Mouse (Mus musculus) lung, embryonic 14.5 days (tissue): ENCODE results near the gene Slx1b. TPM values are rescaled to one million over a fixed set of nuclear protein-coding genes. Genes with fewer than 3 reads are reported as not detected.
A peak's percentile ranks its signal among the peaks of the same experiment; 100 is the strongest.

Experiments used
- ATAC-seq: fragments of 200-750 bp; cut with Nextera tagmentation; 2 replicates; pipeline ENCODE4 v1.8.0; 2017; ENCODE audit warnings: mild to moderate bottlenecking, moderate TSS enrichment, moderate library complexity; ENCODE audit not compliant: insufficient read depth
- DNase-seq: peaks from one replicate; pipeline ENCODE4 v3.0.0-alpha.2; 2015
- H3K27ac ChIP-seq: fragments of 300-500 bp; sonication (generic); 2 replicates; pipeline ENCODE4 v1.5.1; 2014; ENCODE audit warnings: low read depth, mild to moderate bottlenecking, moderate library complexity
- H3K27me3 ChIP-seq: fragments of 300-500 bp; sonication (generic); 2 replicates; pipeline ENCODE4 v1.6.1; 2014; ENCODE audit warnings: low read length, control low read depth; ENCODE audit not compliant: insufficient read depth
- H3K36me3 ChIP-seq: fragments of 300-500 bp; sonication (generic); 2 replicates; pipeline ENCODE4 v1.6.1; 2014; ENCODE audit warnings: control low read depth; ENCODE audit not compliant: insufficient read depth
- H3K4me1 ChIP-seq: fragments of 300-500 bp; sonication (generic); 2 replicates; pipeline ENCODE4 v1.6.1; 2014; ENCODE audit warnings: antibody characterized with exemption, control low read depth; ENCODE audit not compliant: insufficient read depth
- H3K4me2 ChIP-seq: fragments of 300-500 bp; sonication (generic); 2 replicates; pipeline ENCODE4 v1.6.1; 2014; ENCODE audit warnings: mild to moderate bottlenecking
- H3K4me3 ChIP-seq: fragments of 300-500 bp; sonication (generic); 2 replicates; pipeline ENCODE4 v1.5.1; 2014; ENCODE audit warnings: low read depth, low read length
- H3K9ac ChIP-seq: fragments of 300-500 bp; sonication (generic); 2 replicates; pipeline ENCODE4 v1.6.1; 2014
- H3K9me3 ChIP-seq: fragments of 300-500 bp; sonication (generic); 2 replicates; pipeline ENCODE4 v1.6.1; 2016; ENCODE audit warnings: low read depth, low read length, control low read depth
- CTCF ChIP-seq: IDR thresholded peaks from 2 replicates; pipeline ENCODE4 v1.5.1; 2016; ENCODE audit warnings: antibody characterized with exemption, low read depth
- WGBS: fragments of 180-500 bp; shearing (Covaris S2); extraction: QIAGEN DNeasy Blood & Tissue Kit; methylation state at CpG from one replicate; pipeline ENCODE4 v1.1.7; 2014; 5-methylcytosine and 5-hydroxymethylcytosine counted together
- polyA plus RNA-seq: library from polyadenylated mRNA; unstranded; fragments of >200 nt; fragmentation: Nextera tagmentation; extraction: Ambion mirVana; gene quantifications from 2 replicates; pipeline ENCODE4 v1.2.1, GENCODE M21; 2014

Gene Slx1b
- polyA plus RNA-seq, 1 experiment from 2014 or later, result 8.9 TPM

DNA sequence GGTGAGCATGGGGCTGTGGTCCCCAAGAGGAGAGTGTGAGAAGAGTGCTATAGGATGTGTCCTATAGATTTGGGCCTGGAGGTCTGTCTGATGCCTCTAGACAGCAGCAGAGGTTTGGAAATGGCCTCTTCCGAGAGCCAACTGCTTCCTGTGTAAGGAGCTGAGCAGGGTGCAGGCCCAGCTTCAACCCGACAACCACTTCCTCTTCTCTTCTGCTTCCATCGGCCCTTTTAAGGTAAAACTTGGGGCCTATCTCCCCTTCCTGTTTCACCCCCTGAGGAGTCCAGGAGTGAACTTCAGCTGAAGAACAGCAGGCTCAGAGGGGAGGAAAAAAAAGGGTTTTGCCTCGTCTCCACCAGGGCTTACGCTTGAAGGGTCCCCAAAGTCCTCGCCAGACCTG is 6.8 kb upstream of the Slx1b start:
- DNase-seq (no peak), ATAC-seq (no peak)
- 66% methylated on average over 6 of the region's 6 CpGs for WGBS
- H3K27me3 ChIP-seq, result peaks cover 19% of the 10 kb centered on the region; the same call in 1 of the 2 replicates
- H3K4me1 ChIP-seq, result no peaks in the 10 kb centered on the region; the same call in 1 of the 2 replicates
- no peak overlapping the region for H3K9ac ChIP-seq
- H3K9me3 ChIP-seq, result no peaks in the 10 kb centered on the region
- H3K4me2 ChIP-seq, result no peak overlapping the region
- H3K27ac ChIP-seq, result no peak overlapping the region
- H3K36me3 ChIP-seq, result no peaks in the 10 kb centered on the region
- no peak for TF ChIP-seq CTCF
- no peak overlapping the region for H3K4me3 ChIP-seq

GRCm38 (mm10) chr7:126701559-126702357 is 6.2 kb upstream of the Slx1b start:
- Histone ChIP-seq H3K9me3 (no peaks in the 10 kb centered on the region), H3K27me3 (peaks cover 19% of the 10 kb centered on the region; the same call in 1 of the 2 replicates), H3K36me3 (no peaks in the 10 kb centered on the region), H3K4me3 (no peak overlapping the region), H3K4me2 (peak overlapping the region; percentile 38), H3K4me1 (peaks cover 1% of the 10 kb centered on the region), H3K27ac (no peak overlapping the region), H3K9ac (peak overlapping the region; percentile 32; the same call in 1 of the 2 replicates)
- 54% methylated on average over 24 of the region's 24 CpGs for WGBS
- ATAC-seq, result peak; percentile 7; the same call in 1 of the 2 replicates
- no peak for DNase-seq
- no peak for TF ChIP-seq CTCF

GRCm38 (mm10) chr7:126701070-126701469 is 5.5 kb upstream of the Slx1b start:
- H3K9ac ChIP-seq, result 0 out of 2 replicates have a peak overlapping the region, but pooled peaks have one; percentile 32
- ATAC-seq (peak; percentile 53), DNase-seq (peak; percentile 95)
- TF ChIP-seq CTCF, result peak; percentile 92
- H3K36me3 ChIP-seq, result no peaks in the 10 kb centered on the region
- H3K27ac ChIP-seq, result no peak overlapping the region
- peaks cover 3% of the 10 kb centered on the region for H3K4me1 ChIP-seq
- H3K4me2 ChIP-seq, result peak overlapping the region; percentile 38
- 0% methylated on average over 11 of the region's 11 CpGs for WGBS
- peaks cover 19% of the 10 kb centered on the region; the same call in 1 of the 2 replicates for H3K27me3 ChIP-seq
- no peak overlapping the region for H3K4me3 ChIP-seq
- no peaks in the 10 kb centered on the region for H3K9me3 ChIP-seq

DNA sequence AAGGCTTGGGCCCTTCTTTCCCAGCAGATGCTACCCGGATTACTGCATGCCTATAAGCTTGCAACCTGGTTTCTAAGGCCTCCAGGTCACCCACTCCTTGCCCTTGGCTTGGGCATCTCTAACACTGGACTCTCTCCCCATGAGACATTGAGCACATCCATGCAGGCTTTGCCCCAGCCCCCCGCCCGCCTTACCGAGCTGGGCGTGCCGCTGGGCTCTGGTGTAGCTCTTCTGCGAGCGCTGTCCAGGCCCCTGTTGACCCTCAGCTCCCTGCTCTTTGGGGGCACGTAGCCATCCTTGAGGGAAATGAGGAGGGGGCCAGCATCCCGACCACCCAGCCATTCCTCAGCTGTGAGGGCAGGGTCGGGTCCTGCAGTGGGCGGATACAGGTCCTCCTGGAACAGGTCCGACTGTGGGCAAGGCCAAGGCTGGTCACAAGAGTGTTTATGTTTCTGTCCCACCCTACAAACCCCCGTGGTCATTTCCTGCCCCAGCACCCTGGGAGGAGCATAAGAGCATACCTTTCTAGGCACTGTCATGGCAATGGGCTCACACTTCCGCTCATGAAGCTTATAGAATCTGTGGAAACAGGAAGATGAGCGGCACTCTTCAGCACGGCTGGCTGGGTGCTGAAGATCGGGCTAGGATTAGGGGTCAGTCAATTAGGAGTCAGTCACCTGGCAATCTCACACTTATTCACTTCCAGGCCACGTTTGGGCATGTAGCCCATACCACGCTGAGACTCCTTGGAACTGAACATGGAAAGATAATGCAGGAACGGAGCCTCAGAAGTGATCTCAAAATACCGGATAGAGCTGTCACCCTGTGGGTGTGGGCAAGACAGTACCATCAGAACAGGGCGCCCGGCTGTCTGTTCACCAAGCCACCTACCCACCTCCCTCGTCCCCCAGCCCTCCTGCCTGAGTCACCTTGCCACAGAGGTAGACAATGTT is 4.8 kb upstream of the Slx1b start:
- Histone ChIP-seq H3K4me2 (0 out of 2 replicates have a peak overlapping the region, but pooled peaks have one; percentile 38), H3K9ac (no peak overlapping the region), H3K27ac (no peak overlapping the region), H3K4me1 (peaks cover 3% of the 10 kb centered on the region), H3K36me3 (no peaks in the 10 kb centered on the region), H3K9me3 (no peaks in the 10 kb centered on the region), H3K4me3 (no peak overlapping the region), H3K27me3 (peaks cover 19% of the 10 kb centered on the region; the same call in 1 of the 2 replicates)
- WGBS, result 78% methylated on average over 25 of the region's 25 CpGs
- no peak for TF ChIP-seq CTCF
- ATAC-seq (no peak), DNase-seq (no peak)

DNA sequence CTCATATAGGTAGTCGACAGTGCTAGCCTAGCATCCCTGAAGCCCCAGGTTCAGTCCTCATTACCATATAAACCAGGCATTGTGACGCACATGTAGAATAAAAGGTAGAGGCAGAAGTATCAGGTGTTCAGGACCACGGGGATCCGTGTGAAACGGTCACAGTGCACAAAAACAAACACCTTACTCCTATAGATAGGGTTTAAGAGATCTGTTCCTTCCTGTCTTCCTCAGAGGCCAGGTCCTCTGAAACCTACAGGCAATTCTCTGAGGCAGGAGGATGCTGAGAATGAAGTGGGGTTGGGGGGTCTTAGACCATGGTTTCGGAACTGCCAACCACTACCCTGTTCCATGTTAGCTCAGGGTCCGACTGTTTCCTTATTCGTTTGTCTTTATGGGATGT is 2.3 kb upstream of the Slx1b start:
- Histone ChIP-seq H3K27me3 (0 out of 2 replicates have a peak, but pooled peaks cover 3% of the 10 kb centered on the region), H3K36me3 (peaks cover under 1% of the 10 kb centered on the region; the same call in 1 of the 2 replicates), H3K4me2 (no peak overlapping the region), H3K9me3 (no peaks in the 10 kb centered on the region), H3K4me3 (no peak overlapping the region), H3K9ac (no peak overlapping the region), H3K27ac (no peak overlapping the region), H3K4me1 (peaks cover 8% of the 10 kb centered on the region)
- ATAC-seq (no peak), DNase-seq (no peak)
- TF ChIP-seq CTCF, result no peak
- WGBS, result 91% methylated on average over 8 of the region's 8 CpGs

DNA sequence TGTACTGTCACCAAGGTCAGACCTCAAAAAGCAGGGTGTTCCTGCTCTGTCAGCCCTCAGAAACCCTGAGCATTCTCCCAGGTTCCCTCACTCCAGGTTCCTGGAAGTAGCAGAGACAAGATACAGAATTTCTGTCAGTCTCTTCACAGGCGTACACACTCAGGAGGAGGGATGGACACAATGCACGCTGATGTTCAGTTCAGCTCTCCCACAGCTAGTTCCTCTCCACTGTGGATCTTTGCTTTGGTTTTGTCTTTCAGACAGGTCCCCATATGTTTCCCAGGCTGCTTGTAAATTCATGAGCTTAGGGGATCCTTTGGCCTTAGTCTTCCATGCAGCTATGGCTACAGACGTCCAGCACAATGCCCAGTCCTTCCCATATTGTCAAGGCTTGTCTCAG is 1.3 kb upstream of the Slx1b start:
- no peak for TF ChIP-seq CTCF

More for the DNA sequence above, 1.3 kb upstream of the Slx1b start:
- Histone ChIP-seq H3K36me3 (peaks cover 10% of the 10 kb centered on the region), H3K4me1 (peaks cover 8% of the 10 kb centered on the region), H3K4me3 (peak overlapping the region; percentile 81), H3K27me3 (no peaks in the 10 kb centered on the region), H3K9ac (peak overlapping the region; percentile 90), H3K9me3 (no peaks in the 10 kb centered on the region), H3K27ac (no peak overlapping the region), H3K4me2 (peak overlapping the region; percentile 94)
- ATAC-seq, result no peak
- 74% methylated on average over 3 of the region's 3 CpGs for WGBS
- DNase-seq, result no peak
